Mouse (Mus musculus) heart, postnatal 14 days (tissue): ENCODE measurements around the gene Srrm3. TPM values are rescaled to one million over a fixed set of nuclear protein-coding genes. Genes with fewer than 3 reads are reported as not detected.

Source experiments
- DNase-seq, 2 experiments: peaks; one replicate each; pipeline ENCODE4 v3.0.0; 2021 to 2022
- intact Hi-C: fragments of 180-260 bp; cut with DNase I; formaldehyde crosslinking; loops from one replicate; pipeline ENCODE4 v1.15.1; 2025
- total RNA-seq, 2 experiments: library from RNA; stranded (reverse); gene quantifications; 2 replicates each; pipeline ENCODE4 v1.2.3; 2021

Gene Srrm3
- total RNA-seq, 2 experiments from 2014 or later = 0.10 TPM; not detected in 1

- peak; percentile 45 to 49 for DNase-seq
- intact Hi-C loops = no loop called here
Measured at GRCm38 (mm10) chr5:135867637-135868593, 61.2 kb downstream of the Srrm3 start.

GRCm38 (mm10) chr5:135868653-135869052 lies 62.0 kb downstream of the Srrm3 start:
- intact Hi-C loops = no loop called here

GRCm38 (mm10) chr5:135869661-135870423 lies 63.2 kb downstream of the Srrm3 start:
- DNase-seq = no peak
- intact Hi-C loops = no loop called here

More at GRCm38 (mm10) chr5:135868653-135869052, 62.0 kb downstream of the Srrm3 start:
- DNase-seq = no peak

- no peak for DNase-seq
- intact Hi-C loops = no loop called here
Measured at GRCm38 (mm10) chr5:135870505-135870904, 63.8 kb downstream of the Srrm3 start.

GRCm38 (mm10) chr5:135872996-135873395 lies 66.3 kb downstream of the Srrm3 start:
- no peak for DNase-seq
- intact Hi-C loops = no loop called here

- intact Hi-C loops = no loop called here
- DNase-seq = no peak
Measured at GRCm38 (mm10) chr5:135873753-135874152, 67.1 kb downstream of the Srrm3 start.

- DNase-seq = peak; percentile 74 to 79
- intact Hi-C loops = loop anchor here (5.0 kb wide), 1 partner anchor 185 kb away; no protein-coding TSS in a partner anchor
Measured at GRCm38 (mm10) chr5:135877180-135877579, 70.5 kb downstream of the Srrm3 start.

GRCm38 (mm10) chr5:135877831-135878231 lies 71.1 kb downstream of the Srrm3 start:
- intact Hi-C loops = loop anchor here (5.0 kb wide), 1 partner anchor 184 kb away; no protein-coding TSS in a partner anchor
- peak; percentile 50 to 64 for DNase-seq

GRCm38 (mm10) chr5:135879449-135880158 lies 72.9 kb downstream of the Srrm3 start:
- intact Hi-C loops = loop anchor here (5.0 kb wide), 1 partner anchor 183 kb away; no protein-coding TSS in a partner anchor
- DNase-seq = peak; percentile 86 to 91

- intact Hi-C loops = no loop called here
- no peak for DNase-seq
Measured at GRCm38 (mm10) chr5:135884641-135885040, 78.0 kb downstream of the Srrm3 start.

GRCm38 (mm10) chr5:135887675-135888102 lies 81.0 kb downstream of the Srrm3 start, which contains the start of gene Hspb1:
Gene Hspb1 (plus strand): TSS chr5:135887919.
- intact Hi-C loops = no loop called here
- peak; percentile 90 for DNase-seq

- intact Hi-C loops = no loop called here
- no peak for DNase-seq
Measured at GRCm38 (mm10) chr5:135888405-135889215, 81.9 kb downstream of the Srrm3 start.

GRCm38 (mm10) chr5:135890323-135890722 lies 83.6 kb downstream of the Srrm3 start:
- no peak for DNase-seq
- intact Hi-C loops = no loop called here

GRCm38 (mm10) chr5:135890920-135891319 lies 84.2 kb downstream of the Srrm3 start:
- intact Hi-C loops = no loop called here
- DNase-seq = no peak

GRCm38 (mm10) chr5:135892589-135893351 lies 86.1 kb downstream of the Srrm3 start:
- intact Hi-C loops = no loop called here
- no peak for DNase-seq

- DNase-seq = no peak
- intact Hi-C loops = no loop called here
Measured at GRCm38 (mm10) chr5:135894958-135895357, 88.3 kb downstream of the Srrm3 start.

GRCm38 (mm10) chr5:135898028-135898427 lies 91.3 kb downstream of the Srrm3 start:
- DNase-seq = peak; percentile 58 to 74

GRCm38 (mm10) chr5:135898995-135899394 lies 92.3 kb downstream of the Srrm3 start:
- intact Hi-C loops = no loop called here

More at GRCm38 (mm10) chr5:135898028-135898427, 91.3 kb downstream of the Srrm3 start:
- intact Hi-C loops = no loop called here

More at GRCm38 (mm10) chr5:135898995-135899394, 92.3 kb downstream of the Srrm3 start:
- DNase-seq = no peak
